Mouse (Mus musculus) kidney, adult 18-20 months (tissue): ENCODE measurements around the gene Itga7.

Experiments used
- DNase-seq: peaks from one replicate; pipeline ENCODE4 v3.0.0; 2021

Gene Itga7

GRCm38 (mm10) chr10:128933574-128933973 lies at the start of gene Itga7:
Itga7 (plus strand) TSS chr10:128933818.
- DNase-seq: peak; percentile 53

GRCm38 (mm10) chr10:128888941-128889827 lies 44.4 kb upstream of the Itga7 start:
- DNase-seq: no peak

GRCm38 (mm10) chr10:128889846-128890245 lies 43.8 kb upstream of the Itga7 start:
- DNase-seq: no peak

- DNase-seq: no peak
Observed at GRCm38 (mm10) chr10:128890383-128891295, 43.0 kb upstream of the Itga7 start.

- DNase-seq: no peak
Observed at GRCm38 (mm10) chr10:128891296-128892094, 42.1 kb upstream of the Itga7 start, which contains the start of gene Gdf11. Gdf11 (minus strand) TSS chr10:128891718.

- DNase-seq: no peak
Observed at GRCm38 (mm10) chr10:128892246-128892645, 41.4 kb upstream of the Itga7 start.

GRCm38 (mm10) chr10:128895437-128895836 lies 38.2 kb upstream of the Itga7 start:
- DNase-seq: peak; percentile 81

- peak; percentile 53 for DNase-seq
Observed at GRCm38 (mm10) chr10:128895952-128896693, 37.5 kb upstream of the Itga7 start.

- no peak for DNase-seq
Observed at GRCm38 (mm10) chr10:128896807-128897206, 36.8 kb upstream of the Itga7 start.

GRCm38 (mm10) chr10:128897501-128897900 lies 36.1 kb upstream of the Itga7 start:
- DNase-seq: no peak

- DNase-seq: no peak
Observed at GRCm38 (mm10) chr10:128899759-128900490, 33.7 kb upstream of the Itga7 start.

GRCm38 (mm10) chr10:128900698-128901097 lies 32.9 kb upstream of the Itga7 start, which contains the start of gene Cd63:
Cd63 (plus strand) TSS chr10:128900989.
- DNase-seq: no peak

GRCm38 (mm10) chr10:128901409-128901808 lies 32.2 kb upstream of the Itga7 start:
- no peak for DNase-seq

GRCm38 (mm10) chr10:128902409-128902988 lies 31.1 kb upstream of the Itga7 start:
- DNase-seq: no peak

- no peak for DNase-seq
Observed at GRCm38 (mm10) chr10:128904812-128905211, 28.8 kb upstream of the Itga7 start.

- peak; percentile 78 for DNase-seq
Observed at GRCm38 (mm10) chr10:128908778-128909448, 24.7 kb upstream of the Itga7 start.

- peak; percentile 89 for DNase-seq
Observed at GRCm38 (mm10) chr10:128909567-128910028, 24.0 kb upstream of the Itga7 start.

GRCm38 (mm10) chr10:128910066-128910841 lies 23.4 kb upstream of the Itga7 start:
- DNase-seq: peak; percentile 67

- peak; percentile 33 for DNase-seq
Observed at GRCm38 (mm10) chr10:128911430-128911829, 22.2 kb upstream of the Itga7 start.
